Mouse (Mus musculus) T-helper 2 cell (primary cell): ENCODE results near the gene Dnajb1.

ENCODE experiments used
- in situ Hi-C: fragments of 300-600 bp; cut with MboI, MseI; formaldehyde crosslinking; loops from one replicate; pipeline ENCODE4 v1.15.1; 2025; ENCODE audit warnings: high pct_unique_total_duplicates

Dnajb1 gene

GRCm38 (mm10) chr8:83654725-83655124, 46.7 kb downstream of the Dnajb1 start:
- in situ Hi-C loops = no loop called here

- in situ Hi-C loops = no loop called here
Measured at GRCm38 (mm10) chr8:83656043-83656442, 48.0 kb downstream of the Dnajb1 start.

GRCm38 (mm10) chr8:83656484-83657246, 48.7 kb downstream of the Dnajb1 start:
- in situ Hi-C loops = no loop called here

- in situ Hi-C loops = no loop called here
Measured at GRCm38 (mm10) chr8:83660545-83660944, 52.6 kb downstream of the Dnajb1 start.

- in situ Hi-C loops = no loop called here
Measured at GRCm38 (mm10) chr8:83660995-83661680, 53.1 kb downstream of the Dnajb1 start.
